Mouse (Mus musculus): Measurements from ENCODE around the gene 6720489N17Rik. TPM values are rescaled to one million over a fixed set of nuclear protein-coding genes. Genes with fewer than 3 reads are reported as not detected.
"Not testable (repeated sequence)": the region's sequence is repeated elsewhere in the genome, so short reads cannot be mapped to it uniquely, and the experiment has no call there.

6720489N17Rik gene
- polyA plus RNA-seq (2012; rRNA removed): not detected in 2 replicates

- H3K4me3 ChIP-seq (ENCODE audit: low read depth, low read length): peak within 1 kb of the TSS; percentile 76
- H3K36me3 ChIP-seq (ENCODE audit: control insufficient read depth, insufficient read depth, low read length); H3K27me3 ChIP-seq (ENCODE audit: control insufficient read depth, insufficient read depth, low read length); H3K27ac ChIP-seq (ENCODE audit: insufficient read depth, low read depth, low read length); H3K4me1 ChIP-seq (ENCODE audit: control insufficient read depth, insufficient read depth, insufficient read length, low read length): not testable (repeated sequence)
- 1% methylated on average over 15 of the region's 15 CpGs for WGBS
These were observed at the start of gene 6720489N17Rik for GRCm38 (mm10) chr13:62623577-62624276. Gene 6720489N17Rik (minus strand): TSS chr13:62624182.

GRCm38 (mm10) chr13:62653369-62653743 lies 29.4 kb upstream of the 6720489N17Rik start:
- Histone ChIP-seq H3K4me1 (ENCODE audit: control insufficient read depth, insufficient read depth, insufficient read length, low read length) (no peaks in the 10 kb centered on the region), H3K4me3 (ENCODE audit: low read depth, low read length) (peak overlapping the region; percentile 72), H3K27ac (ENCODE audit: insufficient read depth, low read depth, low read length) (no peak overlapping the region), H3K36me3 (ENCODE audit: control insufficient read depth, insufficient read depth, low read length) (no peaks in the 10 kb centered on the region), H3K27me3 (ENCODE audit: control insufficient read depth, insufficient read depth, low read length) (no peaks in the 10 kb centered on the region)
- WGBS: 20% methylated on average over 8 of the region's 8 CpGs
- TF ChIP-seq CTCF (IDR thresholded peaks at IDR 0.05; ENCODE audit: extremely low read depth, insufficient read length, insufficient replicate concordance, low read depth, low read length) (no peak), POLR2A (IDR thresholded peaks at IDR 0.05; ENCODE audit: low read depth, low read length) (no peak)

- H3K4me1 ChIP-seq (ENCODE audit: control insufficient read depth, insufficient read depth, insufficient read length, low read length); H3K27me3 ChIP-seq (ENCODE audit: control insufficient read depth, insufficient read depth, low read length); H3K36me3 ChIP-seq (ENCODE audit: control insufficient read depth, insufficient read depth, low read length); H3K27ac ChIP-seq (ENCODE audit: insufficient read depth, low read depth, low read length): not testable (repeated sequence)
- under 1% methylated on average over 16 of the region's 16 CpGs for WGBS
- peak overlapping the region; percentile 72 for H3K4me3 ChIP-seq (ENCODE audit: low read depth, low read length)
These were observed 28.8 kb upstream of the 6720489N17Rik start for GRCm38 (mm10) chr13:62652681-62653368.

- not testable (repeated sequence) for H3K36me3 ChIP-seq (ENCODE audit: control insufficient read depth, insufficient read depth, low read length); H3K27ac ChIP-seq (ENCODE audit: insufficient read depth, low read depth, low read length); H3K4me1 ChIP-seq (ENCODE audit: control insufficient read depth, insufficient read depth, insufficient read length, low read length); H3K27me3 ChIP-seq (ENCODE audit: control insufficient read depth, insufficient read depth, low read length); H3K4me3 ChIP-seq (ENCODE audit: low read depth, low read length)
- 24% methylated on average over 1 of the region's 1 CpGs for WGBS
These were observed 3.1 kb upstream of the 6720489N17Rik start for GRCm38 (mm10) chr13:62627071-62627470.

GRCm38 (mm10) chr13:62624277-62624665 lies 289 bp upstream of the 6720489N17Rik start:
- not testable (repeated sequence) for H3K4me1 ChIP-seq (ENCODE audit: control insufficient read depth, insufficient read depth, insufficient read length, low read length); H3K27me3 ChIP-seq (ENCODE audit: control insufficient read depth, insufficient read depth, low read length); H3K27ac ChIP-seq (ENCODE audit: insufficient read depth, low read depth, low read length); H3K36me3 ChIP-seq (ENCODE audit: control insufficient read depth, insufficient read depth, low read length)
- 4% methylated on average over 7 of the region's 7 CpGs for whole genome bisulfite sequencing
- H3K4me3 ChIP-seq (ENCODE audit: low read depth, low read length): peak overlapping the region; percentile 76

- not testable (repeated sequence) for H3K4me3 ChIP-seq (ENCODE audit: low read depth, low read length); H3K27me3 ChIP-seq (ENCODE audit: control insufficient read depth, insufficient read depth, low read length); H3K27ac ChIP-seq (ENCODE audit: insufficient read depth, low read depth, low read length); H3K4me1 ChIP-seq (ENCODE audit: control insufficient read depth, insufficient read depth, insufficient read length, low read length); H3K36me3 ChIP-seq (ENCODE audit: control insufficient read depth, insufficient read depth, low read length)
- WGBS: 96% methylated on average over 4 of the region's 4 CpGs
These were observed 6.5 kb downstream of the 6720489N17Rik start for GRCm38 (mm10) chr13:62617449-62617848.

GRCm38 (mm10) chr13:62571099-62571498 lies 52.9 kb downstream of the 6720489N17Rik start, which contains the start of gene Zfp934:
Gene Zfp934 (minus strand): TSS chr13:62571199.
- H3K27me3 ChIP-seq (ENCODE audit: control insufficient read depth, insufficient read depth, low read length); H3K4me3 ChIP-seq (ENCODE audit: low read depth, low read length); H3K4me1 ChIP-seq (ENCODE audit: control insufficient read depth, insufficient read depth, insufficient read length, low read length); H3K36me3 ChIP-seq (ENCODE audit: control insufficient read depth, insufficient read depth, low read length); H3K27ac ChIP-seq (ENCODE audit: insufficient read depth, low read depth, low read length): not testable (repeated sequence)
- WGBS: 91% methylated on average over 6 of the region's 6 CpGs

GRCm38 (mm10) chr13:62561696-62562095 lies 62.3 kb downstream of the 6720489N17Rik start:
- not testable (repeated sequence) for H3K27me3 ChIP-seq (ENCODE audit: control insufficient read depth, insufficient read depth, low read length); H3K27ac ChIP-seq (ENCODE audit: insufficient read depth, low read depth, low read length); H3K4me3 ChIP-seq (ENCODE audit: low read depth, low read length); H3K36me3 ChIP-seq (ENCODE audit: control insufficient read depth, insufficient read depth, low read length); H3K4me1 ChIP-seq (ENCODE audit: control insufficient read depth, insufficient read depth, insufficient read length, low read length)
- WGBS: 25% methylated on average over 1 of the region's 1 CpGs

GRCm38 (mm10) chr13:62558189-62559110 lies 65.5 kb downstream of the 6720489N17Rik start, which contains the start of gene Zfp935:
Gene Zfp935 (minus strand): TSS chr13:62558511.
- H3K4me3 ChIP-seq (ENCODE audit: low read depth, low read length): peak within 1 kb of the TSS; percentile 74
- H3K27ac ChIP-seq (ENCODE audit: insufficient read depth, low read depth, low read length); H3K27me3 ChIP-seq (ENCODE audit: control insufficient read depth, insufficient read depth, low read length); H3K36me3 ChIP-seq (ENCODE audit: control insufficient read depth, insufficient read depth, low read length); H3K4me1 ChIP-seq (ENCODE audit: control insufficient read depth, insufficient read depth, insufficient read length, low read length): not testable (repeated sequence)
- WGBS: 4% methylated on average over 27 of the region's 27 CpGs

Measured in small intestine, adult 2 months (tissue).